Mouse (Mus musculus) midbrain, embryonic 16.5 days (tissue): ENCODE measurements around the gene Rbm20. TPM values are rescaled to one million over a fixed set of nuclear protein-coding genes. Genes with fewer than 3 reads are reported as not detected.

ENCODE experiments used
- ATAC-seq: fragments of 200-750 bp; cut with Nextera tagmentation; 2 replicates; pipeline ENCODE4 v1.8.0; 2017; ENCODE audit warnings: moderate TSS enrichment
- H3K27ac ChIP-seq: fragments of 300-500 bp; sonication (generic); 2 replicates; pipeline ENCODE4 v1.5.1; 2014; ENCODE audit warnings: mild to moderate bottlenecking, low read length, mixed read lengths
- H3K27me3 ChIP-seq: fragments of 300-500 bp; sonication (generic); 2 replicates; pipeline ENCODE4 v1.6.1; 2014; ENCODE audit warnings: low read depth, low read length, mixed read lengths; ENCODE audit not compliant: control insufficient read depth, insufficient read depth
- H3K36me3 ChIP-seq: fragments of 300-500 bp; sonication (generic); 2 replicates; pipeline ENCODE4 v1.6.1; 2014; ENCODE audit warnings: mild to moderate bottlenecking, low read length, moderate library complexity, mixed read lengths; ENCODE audit not compliant: control insufficient read depth, insufficient read depth
- H3K4me1 ChIP-seq: fragments of 300-500 bp; sonication (generic); 2 replicates; pipeline ENCODE4 v1.6.1; 2014; ENCODE audit warnings: mild to moderate bottlenecking, low read length, mixed read lengths; ENCODE audit not compliant: control insufficient read depth, insufficient read depth
- H3K4me2 ChIP-seq: fragments of 300-500 bp; sonication (generic); 2 replicates; pipeline ENCODE4 v1.6.1; 2014; ENCODE audit warnings: mild to moderate bottlenecking, low read length, mixed read lengths
- H3K4me3 ChIP-seq: fragments of 300-500 bp; sonication (generic); 2 replicates; pipeline ENCODE4 v1.5.1; 2014; ENCODE audit warnings: low read depth, mild to moderate bottlenecking, low read length, moderate library complexity, mixed read lengths
- H3K9ac ChIP-seq: fragments of 300-500 bp; sonication (generic); 2 replicates; pipeline ENCODE4 v1.6.1; 2014; ENCODE audit warnings: low read depth, low read length, mixed read lengths
- H3K9me3 ChIP-seq: fragments of 300-500 bp; sonication (generic); replicated peaks from 2 replicates; pipeline ENCODE4 v1.6.1; 2014; ENCODE audit warnings: mild to moderate bottlenecking, low read length, mixed read lengths; ENCODE audit not compliant: control insufficient read depth, poor library complexity, severe bottlenecking
- WGBS: fragments of 180-500 bp; shearing (Covaris S2); extraction: QIAGEN DNeasy Blood & Tissue Kit; methylation state at CpG from one replicate; pipeline ENCODE4 v1.1.7; 2014; 5-methylcytosine and 5-hydroxymethylcytosine counted together
- polyA plus RNA-seq: library from polyadenylated mRNA; unstranded; fragments of >200 nt; fragmentation: Nextera tagmentation; extraction: Ambion mirVana; gene quantifications from 2 replicates; pipeline ENCODE4 v1.2.1, GENCODE M21; 2015

Gene Rbm20
- 0.75 and 0.89 TPM in 2 replicates for polyA plus RNA-seq

DNA sequence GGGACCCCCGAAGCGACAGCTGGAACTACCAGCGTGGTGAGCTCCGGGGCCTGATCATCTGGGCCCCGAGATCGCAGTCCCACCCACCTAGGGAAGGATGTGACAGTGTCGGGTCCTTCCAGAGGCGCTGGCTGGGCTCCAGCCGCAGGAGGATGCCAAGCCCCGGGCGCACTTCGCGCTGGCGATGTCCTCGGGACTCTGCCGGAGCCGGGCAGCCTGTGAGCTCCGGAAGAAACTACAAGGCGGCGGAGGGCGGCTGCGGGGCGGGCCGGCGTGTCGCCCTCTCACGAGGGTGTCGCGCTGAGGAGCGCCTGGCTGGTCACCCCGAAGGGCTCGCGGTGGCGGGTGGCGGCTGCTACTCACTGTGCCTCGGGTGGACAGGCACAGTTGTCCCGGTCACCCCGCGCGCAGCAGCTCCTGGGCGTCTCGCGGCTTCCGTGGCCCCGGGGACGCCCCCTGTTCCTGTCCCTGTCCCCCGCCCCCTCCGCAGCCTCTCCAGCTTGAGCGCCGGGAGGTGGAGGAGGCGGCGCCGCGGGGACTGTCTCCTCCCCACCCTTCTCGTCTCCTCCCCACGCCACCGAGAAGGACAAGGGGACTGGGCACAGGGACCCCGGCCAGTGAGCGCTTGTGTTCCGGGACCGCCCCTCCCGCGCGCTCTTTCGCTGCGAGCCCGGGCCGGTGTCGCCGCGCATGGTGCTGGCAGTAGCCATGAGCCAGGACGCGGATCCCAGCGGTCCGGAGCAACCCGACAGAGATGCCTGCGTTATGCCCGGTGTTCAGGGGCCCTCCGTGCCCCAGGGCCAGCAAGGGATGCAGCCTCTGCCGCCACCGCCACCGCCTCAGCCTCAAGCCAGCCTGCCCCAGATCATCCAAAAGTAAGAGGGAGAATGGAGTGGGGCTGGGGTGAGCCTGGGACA lies at the start of gene Rbm20:
Rbm20 (plus strand) TSS at position 589 of the 917 bp plus-strand sequence.
- peak; percentile 86 for ATAC-seq
- Histone ChIP-seq H3K9ac (peak within 1 kb of the TSS; percentile 65), H3K4me3 (peak within 1 kb of the TSS; percentile 63), H3K4me1 (peaks cover 7% of the 10 kb centered on the region; the same call in 1 of the 2 replicates), H3K9me3 (no peaks in the 10 kb centered on the region), H3K27me3 (peaks cover 38% of the 10 kb centered on the region), H3K27ac (no peak within 1 kb of the TSS), H3K36me3 (no peaks in the 10 kb centered on the region), H3K4me2 (peak within 1 kb of the TSS; percentile 95)
- WGBS, result under 1% methylated on average over 72 of the region's 82 CpGs

DNA sequence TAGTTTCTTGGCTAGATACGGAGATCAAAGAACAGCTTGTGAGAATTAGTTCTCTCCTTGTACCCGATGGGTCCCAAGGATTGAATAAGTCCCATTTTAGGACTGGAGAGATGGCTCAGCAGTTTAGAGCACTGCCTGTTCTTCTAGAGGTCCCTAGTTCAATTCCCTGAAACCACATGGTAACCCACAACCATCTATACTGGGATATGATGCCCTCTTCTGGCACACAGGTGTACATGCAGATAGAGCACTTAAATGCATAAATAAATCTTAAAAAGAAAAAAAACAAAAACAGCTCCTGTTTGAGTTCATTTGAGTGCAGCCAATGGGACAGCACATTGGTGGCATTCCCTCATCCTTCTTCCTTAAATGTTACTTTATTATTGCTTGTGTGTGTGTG lies 39.1 kb upstream of the Rbm20 start:
- WGBS, result 86% methylated on average over 2 of the region's 2 CpGs
- no peak overlapping the region for H3K4me2 ChIP-seq
- peaks cover 22% of the 10 kb centered on the region for H3K36me3 ChIP-seq
- no peaks in the 10 kb centered on the region for H3K9me3 ChIP-seq
- no peaks in the 10 kb centered on the region for H3K4me1 ChIP-seq
- H3K9ac ChIP-seq, result no peak overlapping the region
- no peaks in the 10 kb centered on the region for H3K27me3 ChIP-seq
- no peak overlapping the region for H3K4me3 ChIP-seq
- no peak overlapping the region for H3K27ac ChIP-seq
- ATAC-seq, result no peak

DNA sequence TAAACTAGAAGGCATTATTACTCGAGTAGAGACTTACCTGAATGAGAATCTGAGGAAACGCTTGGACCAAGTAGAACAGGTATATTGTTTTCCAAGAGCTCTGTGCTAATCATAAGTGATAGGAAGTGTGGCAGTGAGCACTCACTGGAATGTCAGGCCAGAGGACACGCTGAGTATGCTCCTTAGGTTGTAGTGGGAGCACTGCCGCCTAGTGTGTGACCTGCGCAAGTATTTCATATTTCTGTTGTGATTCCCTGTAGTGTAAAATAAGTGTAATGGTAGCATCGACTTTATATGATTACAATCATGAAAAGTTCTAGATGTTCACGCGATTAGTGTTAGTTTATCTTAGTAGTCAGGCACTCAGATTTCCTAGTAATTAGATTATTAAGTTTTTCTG lies 38.4 kb upstream of the Rbm20 start:
- peaks cover 23% of the 10 kb centered on the region for H3K36me3 ChIP-seq

DNA sequence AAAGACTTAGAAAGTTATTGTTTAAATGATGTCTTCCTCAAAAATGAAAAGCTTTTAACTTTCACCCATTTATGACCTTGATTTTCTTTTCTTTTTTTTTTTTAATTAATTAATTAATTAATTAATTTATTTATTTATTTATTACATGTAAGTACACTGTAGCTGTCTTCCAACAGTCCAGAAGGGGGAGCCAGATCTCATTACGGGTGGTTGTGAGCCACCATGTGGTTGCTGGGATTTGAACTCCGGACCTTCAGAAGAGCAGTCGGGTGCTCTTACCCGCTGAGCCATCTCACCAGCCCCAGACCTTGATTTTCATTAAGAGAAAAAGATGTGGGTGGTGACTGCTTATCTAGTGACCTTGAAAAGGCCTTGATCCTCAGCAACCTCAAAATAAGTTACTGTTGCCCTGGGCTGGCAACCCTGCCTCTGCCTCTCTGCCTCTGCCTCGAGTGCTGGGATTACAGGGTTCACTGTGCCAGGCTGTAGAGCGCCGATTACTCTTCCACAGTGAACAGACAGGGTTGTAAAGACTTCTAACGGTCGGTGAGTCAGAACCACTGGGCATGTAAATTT lies 33.0 kb upstream of the Rbm20 start:
- no peak for ATAC-seq
- no peaks in the 10 kb centered on the region for H3K9me3 ChIP-seq
- 96% methylated on average over 9 of the region's 9 CpGs for WGBS
- no peak overlapping the region for H3K4me3 ChIP-seq
- H3K4me1 ChIP-seq, result peaks cover 2% of the 10 kb centered on the region; the same call in 1 of the 2 replicates
- no peak overlapping the region for H3K27ac ChIP-seq
- no peak overlapping the region for H3K9ac ChIP-seq
- no peak overlapping the region for H3K4me2 ChIP-seq
- peaks cover 29% of the 10 kb centered on the region for H3K36me3 ChIP-seq
- H3K27me3 ChIP-seq, result no peaks in the 10 kb centered on the region

More for the DNA sequence above, 38.4 kb upstream of the Rbm20 start:
- Histone ChIP-seq H3K9me3 (no peaks in the 10 kb centered on the region), H3K9ac (no peak overlapping the region), H3K4me3 (no peak overlapping the region), H3K4me2 (no peak overlapping the region), H3K4me1 (no peaks in the 10 kb centered on the region), H3K27ac (no peak overlapping the region), H3K27me3 (no peaks in the 10 kb centered on the region)
- ATAC-seq, result no peak
- WGBS, result 92% methylated on average over 8 of the region's 8 CpGs

DNA sequence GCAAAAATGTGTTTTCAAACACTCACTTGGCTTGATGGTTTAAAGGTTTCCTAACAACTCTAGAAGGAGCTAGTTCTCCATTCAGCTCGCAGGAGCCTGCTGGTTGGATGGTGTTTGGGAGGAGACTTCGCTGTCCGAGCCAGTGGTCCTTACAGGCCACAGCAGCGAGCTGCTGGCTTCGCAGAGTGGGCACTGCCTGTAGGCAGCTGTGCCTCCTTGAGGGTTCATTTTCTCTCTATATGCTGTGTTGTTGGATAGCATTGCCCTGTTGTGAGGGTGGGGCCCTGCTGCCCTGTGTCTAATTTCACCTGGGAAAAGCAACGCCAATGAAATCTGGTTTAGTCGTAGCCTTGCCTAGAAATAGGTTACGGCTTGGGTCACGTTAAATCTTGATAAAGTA lies 29.8 kb upstream of the Rbm20 start:
- 84% methylated on average over 9 of the region's 9 CpGs for WGBS

DNA sequence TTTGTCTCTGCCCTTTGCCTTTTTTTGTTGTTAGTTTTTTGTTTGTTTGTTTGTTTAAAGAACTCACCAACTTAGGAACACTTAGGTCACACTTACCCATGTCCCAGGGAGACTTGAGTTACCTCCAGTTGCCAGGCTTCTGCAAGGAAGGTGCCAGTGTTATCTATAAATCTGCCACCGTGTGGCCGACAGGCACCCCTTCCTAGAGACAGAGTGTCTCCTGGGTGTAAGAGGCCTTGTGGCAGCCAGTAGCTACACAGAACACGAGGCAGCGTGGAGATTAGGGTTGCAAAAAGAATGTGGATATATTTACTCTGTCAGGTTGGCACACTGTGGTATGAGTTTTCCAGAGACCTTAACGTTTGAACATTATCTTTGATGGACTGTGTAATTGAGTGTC lies 29.1 kb upstream of the Rbm20 start:
- no peak overlapping the region for H3K4me3 ChIP-seq
- peaks cover 19% of the 10 kb centered on the region for H3K36me3 ChIP-seq
- no peak for ATAC-seq
- no peak overlapping the region for H3K27ac ChIP-seq
- no peak overlapping the region for H3K9ac ChIP-seq
- H3K9me3 ChIP-seq, result no peaks in the 10 kb centered on the region
- peaks cover 6% of the 10 kb centered on the region; the same call in 1 of the 2 replicates for H3K4me1 ChIP-seq
- 53% methylated on average over 5 of the region's 5 CpGs for WGBS
- H3K27me3 ChIP-seq, result no peaks in the 10 kb centered on the region
- H3K4me2 ChIP-seq, result no peak overlapping the region

More for the DNA sequence above, 29.8 kb upstream of the Rbm20 start:
- Histone ChIP-seq H3K36me3 (peaks cover 21% of the 10 kb centered on the region), H3K4me3 (no peak overlapping the region), H3K9me3 (no peaks in the 10 kb centered on the region), H3K4me1 (peaks cover 3% of the 10 kb centered on the region; the same call in 1 of the 2 replicates), H3K27me3 (no peaks in the 10 kb centered on the region), H3K27ac (no peak overlapping the region), H3K4me2 (no peak overlapping the region), H3K9ac (no peak overlapping the region)
- ATAC-seq, result no peak

DNA sequence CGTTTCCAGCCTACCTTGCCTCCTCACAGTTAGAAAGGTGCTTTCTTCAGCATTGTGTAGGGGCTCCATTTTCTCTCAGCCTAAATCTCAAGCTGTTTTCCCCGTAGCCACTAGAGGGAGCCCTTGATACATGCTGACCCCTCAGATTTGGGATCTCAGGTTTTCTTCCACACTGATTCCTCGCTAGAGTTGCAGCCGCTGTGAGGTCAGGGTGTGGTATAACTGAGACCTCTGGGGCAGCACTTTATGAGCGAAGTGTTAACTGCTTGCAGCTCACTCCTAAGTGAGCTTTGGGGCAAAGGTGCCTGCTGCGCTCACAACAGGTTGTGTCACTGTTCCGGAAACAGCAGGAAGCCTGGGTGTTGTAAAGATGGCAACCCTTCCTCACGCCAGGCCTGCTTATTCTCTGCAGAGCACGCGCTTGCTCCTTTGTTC lies 28.3 kb upstream of the Rbm20 start:
- H3K9ac ChIP-seq, result no peak overlapping the region
- H3K4me1 ChIP-seq, result peaks cover 6% of the 10 kb centered on the region; the same call in 1 of the 2 replicates
- no peak overlapping the region for H3K4me3 ChIP-seq
- no peak overlapping the region for H3K27ac ChIP-seq
- H3K36me3 ChIP-seq, result peaks cover 15% of the 10 kb centered on the region
- ATAC-seq, result peak; percentile 76
- no peaks in the 10 kb centered on the region for H3K27me3 ChIP-seq
- H3K4me2 ChIP-seq, result 0 out of 2 replicates have a peak overlapping the region, but pooled peaks have one; percentile 22
- 30% methylated on average over 10 of the region's 10 CpGs for WGBS
- H3K9me3 ChIP-seq, result no peaks in the 10 kb centered on the region

DNA sequence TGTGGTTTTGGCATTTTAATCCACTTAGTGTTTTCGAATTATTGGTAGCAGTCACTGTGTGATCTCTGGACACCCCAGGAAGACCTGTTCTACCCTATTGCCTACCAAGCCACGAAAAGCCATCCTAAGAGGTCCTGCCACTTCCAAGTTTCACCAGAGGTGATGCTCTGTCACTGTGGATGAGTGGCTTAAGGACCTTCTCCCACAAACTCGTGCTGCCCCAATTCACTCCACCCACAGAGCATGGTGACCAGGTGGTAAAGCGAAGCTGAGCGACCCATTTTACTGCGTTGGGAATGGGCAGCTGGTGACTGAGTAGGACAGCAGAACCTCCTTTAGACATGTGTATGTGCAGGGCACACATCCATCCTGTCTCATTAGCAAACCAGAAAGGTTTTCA lies 27.7 kb upstream of the Rbm20 start:
- H3K4me3 ChIP-seq, result no peak overlapping the region
- 72% methylated on average over 6 of the region's 6 CpGs for WGBS
- no peak overlapping the region for H3K9ac ChIP-seq
- ATAC-seq, result no peak
- no peak overlapping the region for H3K4me2 ChIP-seq
- peaks cover 13% of the 10 kb centered on the region for H3K36me3 ChIP-seq
- peaks cover 8% of the 10 kb centered on the region; the same call in 1 of the 2 replicates for H3K4me1 ChIP-seq
- no peaks in the 10 kb centered on the region for H3K27me3 ChIP-seq
- H3K27ac ChIP-seq, result no peak overlapping the region
- H3K9me3 ChIP-seq, result no peaks in the 10 kb centered on the region

DNA sequence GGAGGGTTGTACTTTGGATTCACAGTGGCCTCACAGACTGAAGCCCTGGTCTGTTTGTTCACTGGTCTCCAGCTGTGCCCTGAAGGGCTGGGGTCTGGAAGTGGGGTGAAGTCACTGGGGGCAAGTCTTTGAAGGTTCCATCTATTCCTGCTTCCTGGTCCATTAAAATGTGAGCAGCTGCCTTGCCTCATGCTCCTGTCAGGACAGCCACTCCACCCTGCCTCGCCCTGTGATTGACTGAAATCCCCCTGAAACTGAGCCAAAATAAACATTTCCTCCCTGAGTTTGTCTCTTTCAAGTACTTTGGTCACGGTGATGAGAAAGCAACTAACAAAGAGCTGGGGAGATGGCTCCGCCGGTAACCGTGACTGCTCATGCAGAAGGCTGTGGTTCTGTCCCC lies 27.3 kb upstream of the Rbm20 start:
- H3K4me2 ChIP-seq, result no peak overlapping the region
- no peaks in the 10 kb centered on the region for H3K9me3 ChIP-seq
- 53% methylated on average over 5 of the region's 5 CpGs for WGBS
- H3K27me3 ChIP-seq, result no peaks in the 10 kb centered on the region
- peaks cover 8% of the 10 kb centered on the region; the same call in 1 of the 2 replicates for H3K4me1 ChIP-seq
- 0 out of 2 replicates have a peak overlapping the region, but pooled peaks have one; percentile 20 for H3K9ac ChIP-seq
- H3K36me3 ChIP-seq, result peaks cover 10% of the 10 kb centered on the region
- no peak overlapping the region for H3K27ac ChIP-seq
- H3K4me3 ChIP-seq, result no peak overlapping the region
- no peak for ATAC-seq
